Mouse (Mus musculus): ENCODE data around the gene Large2.

Gene Large2

DNA sequence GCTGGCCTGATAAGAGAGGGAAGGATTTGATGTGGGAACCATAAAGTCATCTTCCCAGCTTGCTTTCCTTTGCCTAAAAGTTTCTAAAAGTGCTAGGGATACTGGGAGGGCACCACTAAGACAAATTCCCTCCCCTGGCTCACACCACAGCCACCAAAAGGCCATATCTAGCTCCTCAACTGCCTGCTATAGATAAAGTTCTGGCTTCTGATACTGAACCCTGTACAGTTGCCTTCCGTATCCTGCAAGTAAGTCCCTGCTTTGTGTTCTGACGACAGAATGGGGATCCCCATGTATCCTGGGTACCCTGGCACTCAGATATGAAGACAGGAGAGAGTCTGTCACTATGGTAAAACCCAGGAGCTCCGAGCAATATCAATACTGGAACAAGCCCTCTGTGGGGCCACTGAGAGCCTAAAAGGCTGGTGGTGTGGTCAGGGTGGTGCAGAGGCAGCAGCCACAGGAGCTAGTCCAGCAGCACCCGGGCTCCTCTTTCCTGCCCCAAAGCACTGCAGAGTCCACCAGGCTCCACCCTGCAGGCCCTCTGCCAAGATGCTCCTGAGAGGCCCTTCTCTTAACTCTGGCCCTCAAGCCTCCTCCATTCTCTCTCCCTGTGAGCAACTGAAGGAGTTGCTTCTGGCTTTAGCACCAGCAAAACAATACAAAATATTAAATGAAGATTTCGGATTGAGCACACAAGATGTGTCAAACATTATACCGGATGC is 15.7 kb upstream of the Large2 start:
- peak; percentile 62 for DNase-seq (ENCODE audit: low read depth)

DNA sequence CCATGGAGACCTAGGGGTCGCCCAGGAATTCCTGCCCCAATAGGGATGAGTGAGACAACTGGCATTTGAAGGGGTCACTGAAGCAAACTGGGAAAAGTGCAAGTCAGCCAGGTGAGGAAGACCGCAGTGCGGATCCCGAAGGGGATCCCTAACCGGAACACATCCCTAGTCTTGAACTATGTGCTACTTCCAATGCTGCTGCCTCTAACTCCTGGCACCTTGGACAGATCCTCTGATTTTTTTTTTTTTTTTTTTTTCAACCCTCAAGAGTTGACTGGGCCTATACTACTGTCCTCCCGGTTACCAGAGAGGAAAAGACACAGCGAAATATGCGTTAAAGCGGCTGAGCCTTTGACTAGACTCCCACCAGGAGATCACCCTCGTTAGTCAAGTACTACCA is 15.0 kb upstream of the Large2 start:
- no peak for DNase-seq (ENCODE audit: low read depth)

DNA sequence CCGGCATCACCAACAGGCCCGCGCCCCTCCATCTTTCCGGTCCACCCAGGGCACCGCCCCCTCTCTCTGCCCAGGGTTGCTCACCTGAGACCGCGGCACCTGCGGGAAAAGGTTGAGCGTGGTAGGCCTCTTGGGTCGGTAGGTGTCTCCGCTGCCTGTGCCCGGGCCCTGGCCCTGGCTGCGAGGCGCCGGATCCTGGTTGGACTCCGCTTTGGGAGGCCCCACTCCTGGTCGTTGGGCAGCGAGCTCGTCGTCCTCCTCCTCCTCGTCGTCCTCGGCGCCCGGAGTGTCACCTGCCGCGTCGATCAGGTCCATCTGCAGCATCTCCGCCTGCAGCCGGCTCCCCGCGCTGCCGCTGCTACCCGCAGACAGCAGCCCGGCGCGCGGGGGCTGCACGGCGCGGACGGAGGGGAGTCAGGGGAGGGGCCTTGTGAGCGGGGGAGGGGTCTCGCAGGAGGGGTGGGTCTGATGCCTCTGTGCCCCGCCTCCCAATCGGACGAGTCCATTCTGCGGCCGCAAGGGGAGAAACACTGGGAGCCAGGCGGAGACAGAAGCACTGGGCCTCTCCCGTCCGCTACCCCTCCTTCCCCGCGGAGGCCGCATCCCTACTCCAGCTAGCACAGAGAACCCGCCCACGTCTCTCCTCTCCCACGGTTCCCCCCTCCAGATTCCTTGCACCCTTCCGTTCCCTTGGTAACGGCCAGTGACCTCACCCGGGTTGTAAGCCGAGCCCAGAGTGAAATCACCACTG is 14.4 kb upstream of the Large2 start:
- DNase-seq (ENCODE audit: low read depth), result peak; percentile 93

DNA sequence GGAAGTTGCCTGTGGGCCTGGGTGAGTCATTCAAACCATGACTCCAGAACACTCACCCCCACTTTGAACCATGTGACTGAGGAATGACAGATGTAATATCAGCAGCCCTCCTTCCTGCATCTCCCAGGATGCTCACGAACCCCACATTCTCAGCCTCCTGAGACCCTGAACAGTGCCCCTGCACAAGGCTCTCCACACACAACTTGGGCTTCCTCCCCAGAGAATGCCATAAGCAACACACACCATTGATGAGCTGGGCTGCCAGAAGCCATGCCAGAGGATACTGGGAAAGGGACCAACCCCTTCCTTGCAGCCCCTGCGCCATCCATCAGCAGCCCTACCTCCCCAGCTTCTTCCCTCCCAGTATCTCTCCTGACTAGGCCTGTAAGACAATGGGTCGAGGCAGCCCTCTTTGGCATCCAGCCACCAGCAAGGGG is 13.4 kb upstream of the Large2 start:
- peak; percentile 51 for DNase-seq (ENCODE audit: low read depth)

DNA sequence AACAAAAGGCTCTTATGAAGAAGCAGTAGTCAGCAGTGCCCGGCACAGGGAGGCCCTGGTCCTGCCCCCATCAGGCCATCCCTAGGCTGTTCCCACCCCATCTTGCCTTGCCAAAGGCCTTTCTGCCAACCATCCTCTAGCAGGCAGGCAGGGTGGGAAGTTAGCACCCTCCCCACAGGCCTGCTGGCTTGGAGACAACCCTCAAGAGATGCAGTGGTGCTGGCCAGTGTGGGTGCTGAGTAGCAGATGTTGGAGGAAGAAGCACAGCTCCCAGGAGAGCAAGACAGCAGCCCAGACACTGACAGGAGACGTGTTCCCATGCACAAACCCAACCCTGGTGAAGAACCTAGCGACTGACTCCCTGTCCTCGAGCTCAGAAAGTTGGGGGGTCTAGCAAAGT is 13.0 kb upstream of the Large2 start:
- DNase-seq (ENCODE audit: low read depth), result peak; percentile 44

DNA sequence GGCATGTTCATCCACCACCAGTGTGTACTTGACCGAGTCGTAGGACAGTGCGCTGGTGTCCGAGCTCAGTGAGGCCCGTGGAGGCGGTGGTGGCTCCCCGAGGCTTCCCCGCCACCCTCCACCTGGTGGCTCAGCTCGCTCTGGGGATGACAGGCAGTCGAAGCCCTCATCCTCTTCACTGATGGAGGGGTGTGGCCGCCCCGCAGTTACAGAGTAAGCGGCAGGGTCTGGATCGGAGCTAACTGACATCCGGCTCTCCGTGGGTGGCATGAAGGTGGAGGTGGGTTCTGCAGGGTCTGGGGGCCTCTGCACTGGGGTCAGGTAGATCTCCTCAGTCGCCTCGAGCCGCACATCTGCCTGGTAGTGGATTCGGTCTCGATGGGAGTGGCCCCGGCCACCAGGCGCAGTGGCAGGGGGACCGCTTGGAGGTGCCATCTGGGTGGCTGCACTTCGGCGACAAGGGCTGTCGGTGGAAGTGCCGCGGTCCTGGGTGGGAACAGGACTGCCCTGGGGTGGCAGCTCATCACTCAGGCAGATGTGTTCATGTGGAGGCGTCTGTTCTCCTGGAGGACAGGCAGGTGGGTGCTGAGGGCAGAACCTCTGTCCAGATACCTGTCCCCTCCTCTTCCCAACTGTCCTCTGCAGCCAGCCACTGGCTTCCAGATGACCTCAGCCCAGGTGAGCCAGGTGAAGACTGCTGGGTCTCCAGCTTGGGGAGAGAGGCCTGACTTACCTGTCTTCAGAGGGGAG is 12.3 kb upstream of the Large2 start:
- DNase-seq (ENCODE audit: low read depth), result no peak

DNA sequence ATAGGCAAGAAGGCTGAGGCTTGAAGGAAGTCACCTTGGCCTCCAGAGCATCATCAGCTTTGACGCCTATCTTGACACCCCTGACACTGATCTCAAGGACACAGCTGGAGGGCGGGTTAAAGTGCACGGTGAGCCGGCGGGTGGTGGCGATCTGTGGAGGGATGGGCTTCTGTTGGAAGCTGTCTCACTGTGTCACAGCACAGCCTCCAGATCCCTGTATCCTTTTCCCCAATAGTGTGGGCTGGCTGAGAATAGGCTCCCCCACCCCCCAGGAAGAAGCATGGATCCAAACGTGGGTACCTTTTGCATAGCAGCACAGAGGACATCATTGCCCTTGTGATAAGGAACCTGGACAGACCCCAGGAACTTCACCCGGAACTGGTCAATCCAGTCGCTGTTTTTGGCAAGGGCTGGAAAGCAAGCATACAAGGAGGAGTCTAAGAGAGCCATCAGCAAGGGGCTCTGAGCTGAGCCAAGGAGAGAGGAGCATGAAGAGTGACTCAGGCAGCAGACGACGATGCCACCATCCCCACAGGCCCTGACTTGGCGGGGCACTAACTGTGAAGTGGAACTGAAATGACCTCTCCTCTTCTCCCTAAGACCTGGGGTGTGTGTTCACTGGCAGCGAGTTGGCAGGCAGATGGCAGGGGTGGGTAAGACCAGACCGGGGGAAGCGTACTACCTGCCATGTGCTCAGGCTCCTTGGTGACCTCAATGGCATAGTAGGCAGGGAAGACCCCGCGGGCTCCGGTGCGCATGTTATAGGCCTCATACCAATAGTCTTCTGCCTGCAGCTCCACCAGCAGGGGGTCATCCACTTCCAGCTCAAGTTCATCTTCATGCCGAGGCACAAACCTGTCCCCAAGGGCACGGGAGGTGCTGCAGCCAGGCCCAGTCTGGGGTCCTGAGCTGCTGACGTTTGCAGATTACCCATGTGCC is 10.7 kb upstream of the Large2 start:
- no peak for DNase-seq (ENCODE audit: low read depth)

DNA sequence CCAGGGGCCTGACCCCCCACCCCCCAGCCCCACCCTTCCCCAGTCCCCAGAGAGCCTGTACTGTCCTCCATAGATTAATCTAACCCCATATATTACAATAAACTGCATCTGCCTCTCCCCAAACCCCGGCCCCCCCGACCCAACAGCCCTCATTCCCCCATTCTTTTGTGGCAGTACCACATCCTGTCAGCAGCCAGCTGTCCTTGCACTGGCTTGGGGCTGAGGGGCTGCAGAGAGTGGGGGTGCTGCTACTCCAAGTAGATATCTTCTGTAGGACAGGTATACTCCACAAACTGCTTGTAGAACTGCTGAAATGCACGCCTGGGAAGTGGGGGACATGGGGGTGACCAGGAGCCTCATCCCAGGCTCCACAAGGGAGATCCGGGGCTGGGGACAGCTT is 9.4 kb upstream of the Large2 start:
- no peak for DNase-seq (ENCODE audit: low read depth)

DNA sequence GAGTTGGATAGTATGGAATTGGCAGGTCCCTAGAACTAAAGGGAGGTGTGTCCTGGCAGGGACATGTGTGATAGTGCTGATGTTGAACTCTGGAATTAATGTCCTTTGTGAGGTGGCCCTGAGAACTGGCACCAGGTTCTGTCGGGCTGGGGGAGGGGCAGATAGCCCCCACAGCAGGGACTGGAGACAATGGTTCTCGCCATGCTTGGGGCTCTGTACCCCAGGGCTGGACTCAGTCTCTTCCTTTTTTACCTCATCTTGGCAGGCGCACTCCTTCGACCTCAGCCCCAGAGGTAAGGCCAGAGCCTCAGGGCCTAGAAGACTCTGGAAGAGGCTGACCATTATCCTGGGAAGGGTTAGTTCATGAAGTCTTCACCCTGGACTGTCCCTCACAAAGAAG is 8.1 kb upstream of the Large2 start:
- DNase-seq (ENCODE audit: low read depth), result no peak

DNA sequence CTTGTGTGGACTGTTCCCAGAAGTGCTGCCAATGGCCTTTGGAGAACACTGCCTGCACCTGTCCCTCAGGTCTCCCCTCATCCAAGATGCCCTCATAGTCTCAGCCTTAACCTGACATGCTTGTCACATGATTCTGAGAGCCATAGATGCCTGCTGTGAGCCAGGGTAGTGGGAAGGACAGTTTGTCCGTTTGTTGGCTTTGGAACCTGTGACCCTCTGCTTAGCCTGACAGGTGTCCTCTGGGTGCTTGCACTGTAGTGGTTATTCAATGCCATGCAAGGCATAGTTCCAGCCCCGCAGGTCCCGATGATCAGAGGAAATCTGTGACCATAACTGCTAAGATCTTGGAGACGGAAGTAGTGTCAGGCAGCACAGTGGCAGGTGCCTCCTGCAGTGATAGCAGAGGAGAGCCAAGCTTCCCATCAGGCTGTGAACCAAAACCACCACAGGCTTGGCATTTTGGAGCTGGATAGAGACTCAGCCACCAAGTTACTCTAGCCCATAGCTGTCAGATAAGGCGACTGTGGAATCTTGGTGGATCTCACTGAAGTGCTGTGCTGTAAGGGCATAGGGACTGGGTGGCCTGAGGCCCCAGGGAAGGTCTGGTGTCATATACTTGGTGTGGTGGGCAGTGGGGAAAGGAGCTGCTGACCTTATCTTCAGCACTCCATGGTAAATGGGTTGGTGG is 7.4 kb upstream of the Large2 start, which contains the start of gene 1700029I15Rik:
Gene 1700029I15Rik (plus strand): TSS at position 638 of the 688 bp plus-strand sequence.
- DNase-seq (ENCODE audit: low read depth), result no peak

DNA sequence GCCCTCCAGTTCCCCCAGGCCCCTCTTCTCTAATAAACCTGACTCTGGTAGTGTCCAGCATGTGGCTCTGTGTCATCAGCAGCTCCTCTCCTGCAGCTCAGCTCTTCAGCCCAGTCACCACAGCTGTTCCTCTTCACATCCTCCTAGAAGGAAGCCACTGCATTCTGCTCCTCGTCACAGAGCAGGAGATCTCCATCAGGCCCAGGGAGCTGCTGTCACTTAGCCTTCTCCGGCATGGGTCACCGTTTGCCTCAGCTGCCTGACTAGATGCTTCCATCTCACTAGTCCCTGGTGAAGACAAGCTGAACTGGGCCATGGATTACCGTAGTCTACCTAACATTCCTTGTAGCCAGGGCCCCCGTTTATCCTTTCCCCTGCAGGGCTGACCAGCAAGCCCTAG is 6.5 kb upstream of the Large2 start:
- no peak for DNase-seq (ENCODE audit: low read depth)

DNA sequence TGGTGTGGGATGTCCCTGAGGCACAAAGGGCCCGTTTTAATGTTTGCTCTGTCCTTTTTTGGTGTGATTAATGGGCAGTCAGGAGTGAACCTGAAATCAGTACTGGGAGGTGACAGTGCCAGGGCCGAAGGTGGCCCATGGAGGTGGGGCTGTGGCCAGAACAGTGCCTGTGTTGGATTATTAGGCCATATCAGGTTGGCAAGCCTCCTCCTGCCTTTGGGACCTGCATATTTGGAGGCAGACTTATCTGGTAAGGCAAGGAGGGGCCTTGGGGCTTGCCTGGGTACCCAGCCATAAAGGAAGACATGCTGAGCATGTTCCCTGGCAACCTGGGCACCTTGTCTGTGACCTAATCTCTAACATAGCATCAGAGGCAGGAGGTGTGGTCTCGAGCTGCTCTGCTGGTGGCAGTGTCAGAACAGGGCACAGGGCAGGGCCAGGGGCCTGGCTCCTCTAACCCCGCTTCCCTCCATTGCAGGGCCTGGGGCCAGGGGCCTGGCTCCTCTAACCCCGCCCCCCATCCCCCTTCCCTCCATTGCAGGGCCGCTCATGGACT is 5.9 kb upstream of the Large2 start:
- no peak for DNase-seq (ENCODE audit: low read depth)

DNA sequence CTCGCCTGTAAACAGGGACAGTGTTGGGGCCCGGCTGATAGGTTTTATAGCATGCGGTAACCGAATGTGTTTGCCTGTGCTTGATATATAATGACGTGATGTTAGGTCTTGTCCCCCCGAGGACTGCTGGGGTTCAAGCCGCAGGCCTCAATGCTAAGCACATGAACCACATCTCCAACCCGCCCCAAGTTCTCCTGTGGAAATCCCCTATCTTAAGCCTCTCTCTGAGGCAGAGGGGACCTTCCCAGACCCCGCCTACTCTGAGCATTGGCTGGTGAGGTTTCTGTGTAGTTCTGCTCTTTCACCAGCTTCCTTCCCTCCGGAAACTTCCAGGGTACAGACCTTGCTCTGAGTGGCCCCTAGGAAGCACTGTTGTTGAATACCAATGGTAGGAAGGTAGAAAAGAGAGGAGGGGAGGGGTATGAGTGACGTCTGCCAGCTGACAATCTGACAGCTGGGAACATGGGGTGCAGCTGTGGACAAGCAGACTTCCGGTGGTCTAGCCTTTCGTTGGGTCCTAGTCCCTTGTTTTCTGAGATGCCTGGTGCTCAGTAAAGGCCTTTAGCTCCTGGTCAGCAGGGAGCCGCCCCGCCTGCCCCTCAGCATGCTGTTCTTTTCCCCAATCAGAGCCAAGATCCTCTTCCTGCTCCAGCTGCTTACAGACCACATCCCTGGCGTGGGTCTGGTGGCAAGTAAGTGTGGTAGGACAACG is 5.3 kb upstream of the Large2 start:
- DNase-seq (ENCODE audit: low read depth), result no peak

DNA sequence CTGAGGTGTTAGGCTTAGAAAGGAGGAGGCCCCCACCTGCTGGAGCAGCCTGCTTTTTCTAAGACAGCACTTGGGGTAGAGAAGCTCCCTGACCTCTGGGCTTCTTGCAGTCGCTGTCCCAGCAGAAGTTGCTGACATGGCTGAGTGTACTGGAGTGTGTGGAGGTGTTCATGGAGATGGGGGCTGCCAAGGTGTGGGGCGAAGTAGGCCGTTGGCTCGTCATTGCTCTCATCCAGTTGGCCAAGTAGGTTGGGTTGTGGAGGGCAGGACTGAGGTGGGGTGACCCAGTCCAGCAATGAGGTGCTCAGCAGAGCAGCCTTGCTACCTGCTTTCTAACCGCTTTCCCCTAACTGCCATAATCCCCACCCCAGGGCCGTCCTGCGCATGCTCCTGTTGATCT is 2.7 kb upstream of the Large2 start:
- DNase-seq (ENCODE audit: low read depth), result no peak

DNA sequence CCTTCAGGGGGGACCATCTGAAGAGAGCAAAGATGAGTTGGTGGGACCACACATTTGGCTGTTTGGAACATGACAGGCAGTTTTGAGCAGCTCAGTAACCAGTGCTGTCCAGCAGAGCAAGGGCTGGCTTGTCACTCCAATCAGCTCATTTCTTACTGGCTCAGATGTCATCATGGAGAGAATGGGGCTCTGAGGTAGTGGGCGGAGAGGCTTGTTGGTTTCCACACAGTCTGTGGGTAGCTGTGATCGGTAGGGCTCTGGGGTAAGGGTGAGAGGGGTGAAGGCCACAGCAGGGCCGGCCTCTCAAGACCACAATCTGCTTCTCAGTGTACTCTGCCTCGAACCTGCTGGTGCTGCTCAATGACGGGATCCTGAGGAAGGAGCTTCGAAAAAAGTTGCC is 1.6 kb upstream of the Large2 start:
- DNase-seq (ENCODE audit: low read depth), result peak; percentile 22

DNA sequence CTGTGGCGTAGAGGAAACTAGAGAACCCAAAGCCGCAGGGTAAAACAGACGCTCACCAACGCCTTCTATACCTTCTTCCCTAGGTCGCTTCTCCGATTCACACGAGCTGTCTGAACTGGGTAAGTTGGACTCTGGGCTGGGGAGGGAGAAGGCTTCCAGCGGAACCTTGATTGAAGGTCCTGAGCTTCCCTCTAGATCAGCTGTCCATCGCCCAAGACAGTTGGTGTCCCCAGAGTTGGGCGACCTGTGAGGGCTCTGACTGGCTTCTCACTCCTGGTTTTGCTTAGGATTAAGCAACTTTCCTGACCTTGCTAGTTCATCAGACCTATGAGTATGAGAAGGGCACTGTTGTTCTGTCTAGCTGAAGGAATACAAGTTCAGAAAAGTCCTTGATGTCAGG is 1.1 kb upstream of the Large2 start:
- DNase-seq (ENCODE audit: low read depth), result peak; percentile 6

DNA sequence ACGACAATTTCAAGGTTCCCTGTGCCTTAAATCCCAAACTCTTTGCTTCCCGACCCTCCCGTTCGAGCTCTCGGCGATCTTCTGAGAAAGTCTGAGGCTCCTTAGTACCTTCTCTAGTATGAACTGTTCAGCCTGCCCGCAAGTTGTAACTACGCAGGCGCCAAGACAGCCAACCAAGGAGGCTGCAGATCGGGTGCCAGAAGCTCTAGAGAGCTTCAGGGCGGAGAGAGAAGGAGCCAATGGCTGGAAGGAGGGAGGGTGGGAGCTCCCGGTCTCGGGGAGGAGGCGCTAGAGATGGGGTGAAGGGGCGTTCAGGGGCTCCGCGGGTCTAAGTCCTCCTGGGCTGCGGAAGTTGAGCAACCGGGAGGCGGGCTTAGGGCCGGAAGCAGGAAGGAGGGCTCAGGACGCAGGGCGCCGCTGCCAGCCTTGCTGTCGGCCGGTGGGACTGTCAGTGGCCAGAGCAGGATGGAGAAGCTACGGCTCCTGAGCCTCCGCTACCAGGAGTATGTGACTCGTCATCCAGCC is 492 bp upstream of the Large2 start:
- peak; percentile 98 for DNase-seq (ENCODE audit: low read depth)

DNA sequence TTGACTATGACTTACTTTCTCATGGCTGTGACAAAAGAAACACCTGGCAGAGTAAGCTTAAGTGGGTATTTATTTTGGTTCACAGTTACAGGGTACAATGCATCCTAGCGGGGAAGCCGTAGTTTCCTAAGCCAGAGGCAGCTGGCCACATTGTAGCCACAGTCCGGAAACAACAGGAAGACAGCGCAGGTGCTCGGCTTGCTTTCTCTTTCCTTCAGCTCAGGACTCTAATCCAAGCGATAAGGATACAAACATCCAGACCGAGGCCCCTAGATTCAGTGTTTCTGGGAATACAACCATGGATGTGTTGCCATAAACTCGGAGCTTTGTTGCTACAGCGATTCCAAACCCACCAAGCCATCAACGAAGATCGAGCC is 1.2 kb downstream of the Large2 start:
- DNase-seq (ENCODE audit: low read depth), result no peak

DNA sequence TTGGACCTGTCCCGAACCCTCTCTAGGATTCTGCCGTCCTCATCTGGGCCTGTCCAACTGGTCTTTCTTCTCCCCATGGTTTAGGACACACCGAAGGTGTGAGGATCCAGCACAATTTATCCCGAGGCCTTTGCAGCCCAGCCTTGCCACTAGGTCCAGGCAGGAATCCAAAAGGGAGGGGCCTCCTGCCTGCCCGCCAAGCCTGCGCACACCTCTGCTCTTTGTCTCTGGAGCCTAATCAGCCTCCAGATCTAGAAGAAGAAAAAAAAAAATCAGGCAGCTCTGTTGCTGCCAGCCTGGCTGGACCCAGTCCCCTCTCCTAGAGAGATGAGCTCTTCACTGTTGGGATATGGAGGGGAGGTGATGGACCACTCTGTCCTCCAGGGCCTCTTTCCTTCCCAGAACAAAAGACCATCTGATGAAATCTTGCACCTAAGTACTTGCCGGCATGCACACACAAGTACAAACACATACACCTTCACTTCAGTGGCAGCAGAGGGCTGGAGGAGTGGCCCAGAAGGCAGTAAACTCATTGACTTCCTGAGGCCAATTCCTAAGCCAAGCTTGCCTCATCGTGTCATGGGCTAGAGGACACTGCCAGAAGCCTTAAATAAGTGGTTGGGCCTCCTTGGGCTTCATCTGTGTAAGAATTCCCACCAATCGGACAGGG is 1.8 kb downstream of the Large2 start:
- no peak for DNase-seq (ENCODE audit: low read depth)

Data from NIH3T3 (cell line).